Mouse (Mus musculus): ENCODE measurements at regions not wholly inside any gene's neighbourhood (a gene's known extent, or its start where the extent isn't known, plus 50 kb on each side); places are given as distances from the start of the nearest gene placed in this dataset.

DNA sequence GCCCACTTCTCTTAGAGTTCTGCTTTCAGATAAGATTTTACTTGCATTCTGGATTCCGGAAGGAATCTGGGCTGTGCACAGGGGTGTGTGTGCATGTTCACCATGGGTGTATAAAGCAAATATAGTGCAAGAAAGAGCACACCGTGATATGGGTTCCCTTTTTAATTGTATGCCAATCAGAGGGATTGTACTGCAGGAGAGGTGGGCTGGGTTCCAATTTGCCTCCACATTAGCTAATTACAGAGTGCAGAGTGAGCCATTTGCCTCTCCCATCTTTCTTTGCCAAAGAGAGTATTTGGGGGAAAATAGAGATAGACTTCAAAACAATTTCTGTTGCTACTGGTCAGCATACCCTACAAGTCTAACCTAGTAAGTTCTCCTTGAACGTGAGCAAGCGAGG, 86.4 kb upstream of the 4930583I09Rik start:
- ATAC-seq (replicated peaks; ENCODE audit: low read depth, poor library complexity, severe bottlenecking): no peak

DNA sequence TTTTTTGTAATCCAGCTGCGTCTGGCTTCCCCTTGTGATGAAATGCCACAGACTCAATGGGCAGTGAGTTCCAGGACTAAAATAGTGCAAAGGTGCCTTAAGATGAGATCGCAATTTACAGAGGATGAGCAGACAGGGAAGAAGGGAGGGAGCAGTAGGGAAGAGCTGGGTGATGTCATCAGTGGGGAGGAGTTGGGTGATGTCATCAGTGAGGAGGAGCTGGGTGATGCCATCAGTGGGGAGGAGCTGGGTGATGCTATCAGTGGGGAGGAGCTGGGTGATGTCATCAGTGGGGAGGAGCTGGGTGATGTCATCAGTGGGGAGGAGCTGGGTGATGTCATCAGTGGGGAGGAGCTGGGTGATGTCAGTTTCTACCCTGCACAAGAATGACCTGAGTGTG, 84.4 kb upstream of the 4930583I09Rik start:
- ATAC-seq (replicated peaks; ENCODE audit: low read depth, poor library complexity, severe bottlenecking): no peak

DNA sequence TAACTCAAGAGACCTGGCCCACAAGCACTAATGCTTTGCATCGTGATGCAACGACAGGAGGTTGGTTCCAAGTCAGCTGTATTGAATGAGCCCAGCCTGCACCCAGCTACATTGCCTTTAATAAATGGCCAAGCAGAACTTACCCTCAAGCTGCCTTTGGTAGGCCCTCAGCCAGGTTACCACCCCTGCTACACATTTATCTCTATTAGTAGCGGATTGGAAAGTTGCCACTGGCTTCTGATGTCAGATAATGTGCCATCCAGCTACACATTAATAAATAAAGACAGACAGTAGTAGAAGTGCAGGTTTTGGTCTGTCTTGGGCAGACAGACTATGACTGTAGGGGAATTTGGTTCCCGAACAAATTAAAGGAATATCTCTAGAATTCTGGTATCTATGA, 82.0 kb upstream of the 4930583I09Rik start:
- ATAC-seq (replicated peaks; ENCODE audit: low read depth, poor library complexity, severe bottlenecking): no peak

DNA sequence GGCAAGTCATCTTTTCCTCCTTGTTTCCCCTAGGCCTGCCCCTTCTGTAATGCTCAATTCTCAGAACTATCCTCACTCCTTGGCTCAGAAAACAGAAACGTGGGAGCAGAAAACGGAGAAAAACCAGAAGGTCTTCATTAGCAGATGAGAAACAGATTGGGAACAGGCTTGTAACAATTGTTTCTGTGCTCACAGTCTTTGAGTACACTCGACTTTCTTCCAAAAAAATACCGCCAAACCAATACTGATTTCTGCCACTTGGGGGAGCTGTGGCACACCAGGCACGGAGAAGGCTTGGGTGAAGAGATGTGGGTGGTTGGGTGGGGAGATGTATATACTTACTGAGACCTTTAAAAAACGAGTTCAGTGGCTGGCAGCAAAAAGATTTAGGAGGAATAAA, 80.8 kb upstream of the 4930583I09Rik start:
- no peak for ATAC-seq (replicated peaks; ENCODE audit: low read depth, poor library complexity, severe bottlenecking)

DNA sequence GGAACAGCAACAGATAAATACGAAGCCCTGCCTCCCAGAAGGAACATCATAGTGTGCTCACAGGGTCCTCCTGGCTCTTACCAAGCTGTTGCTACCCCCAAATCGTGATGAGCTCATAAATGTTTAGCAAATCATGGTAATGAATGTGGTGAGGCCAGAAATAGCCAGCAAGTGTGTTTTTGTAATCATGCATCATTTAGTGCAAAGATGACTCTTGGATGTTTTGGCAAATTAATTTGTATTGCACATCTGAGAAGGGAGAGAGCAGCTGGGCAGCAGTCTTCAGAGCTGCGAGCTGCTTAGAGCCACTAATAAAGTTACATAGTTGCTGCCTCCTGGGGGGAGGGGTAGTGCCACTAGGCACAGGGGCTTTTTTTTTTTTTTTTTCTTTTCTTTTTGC, 79.8 kb upstream of the 4930583I09Rik start:
- no peak for ATAC-seq (replicated peaks; ENCODE audit: low read depth, poor library complexity, severe bottlenecking)

DNA sequence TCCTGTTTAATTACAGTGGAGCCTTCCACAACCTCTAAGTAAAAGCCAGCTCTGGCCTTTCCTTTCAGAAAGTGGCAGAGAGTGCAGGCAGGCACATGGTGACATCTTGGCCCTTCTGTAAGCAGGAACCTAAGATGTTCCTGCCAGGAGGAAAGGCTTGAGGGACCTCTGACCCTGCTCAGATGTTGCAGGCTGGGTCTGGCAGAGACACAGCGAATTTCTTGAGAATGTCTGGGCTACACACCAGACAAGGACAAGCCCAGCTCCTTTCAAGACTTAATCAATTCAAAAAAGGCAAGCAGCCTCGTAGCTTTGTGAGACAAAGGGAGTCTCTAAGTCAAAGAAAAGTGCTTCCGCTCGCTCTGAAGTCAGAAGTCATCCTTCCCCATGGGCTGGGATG, 79.2 kb upstream of the 4930583I09Rik start:
- no peak for ATAC-seq (replicated peaks; ENCODE audit: low read depth, poor library complexity, severe bottlenecking)

DNA sequence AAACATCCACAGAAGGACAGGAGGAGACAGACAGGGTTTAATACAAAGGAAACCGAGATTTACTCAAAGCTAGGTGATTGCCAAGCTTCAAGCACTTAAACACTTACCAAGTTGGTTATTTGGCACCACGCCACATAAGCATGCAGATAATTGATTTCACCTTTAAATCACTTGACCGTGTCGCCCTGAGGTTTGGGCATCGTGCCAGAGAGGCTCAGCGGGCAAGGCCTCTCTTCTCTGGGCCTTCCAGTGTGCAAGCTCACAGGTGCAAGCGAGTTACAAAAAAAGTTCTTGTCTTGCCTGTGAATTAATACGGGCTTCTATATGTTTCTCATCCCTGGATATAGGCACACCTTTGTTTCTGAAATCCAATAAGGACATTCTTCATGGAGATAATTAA, 78.4 kb upstream of the 4930583I09Rik start:
- ATAC-seq (replicated peaks; ENCODE audit: low read depth, poor library complexity, severe bottlenecking): no peak

DNA sequence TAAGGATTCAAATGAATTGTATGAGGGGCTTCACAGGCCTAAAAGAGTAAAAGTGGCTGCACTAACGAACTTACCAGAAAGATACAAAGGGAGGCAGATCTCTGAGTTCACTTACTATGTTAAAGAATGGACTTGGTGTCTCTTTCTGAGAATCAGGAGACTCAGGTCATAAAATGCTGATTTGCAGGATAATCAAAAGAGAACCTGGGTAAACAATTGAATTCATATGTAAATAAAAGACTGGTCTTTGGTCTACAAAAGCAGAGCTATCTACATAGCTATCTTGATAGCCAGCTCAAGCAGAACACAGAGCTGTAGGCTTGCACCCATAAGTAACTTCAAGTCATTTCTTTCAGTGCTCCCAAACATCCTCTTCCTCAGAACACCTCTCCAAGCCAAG, 72.8 kb upstream of the 4930583I09Rik start:
- ATAC-seq (replicated peaks; ENCODE audit: low read depth, poor library complexity, severe bottlenecking): no peak

DNA sequence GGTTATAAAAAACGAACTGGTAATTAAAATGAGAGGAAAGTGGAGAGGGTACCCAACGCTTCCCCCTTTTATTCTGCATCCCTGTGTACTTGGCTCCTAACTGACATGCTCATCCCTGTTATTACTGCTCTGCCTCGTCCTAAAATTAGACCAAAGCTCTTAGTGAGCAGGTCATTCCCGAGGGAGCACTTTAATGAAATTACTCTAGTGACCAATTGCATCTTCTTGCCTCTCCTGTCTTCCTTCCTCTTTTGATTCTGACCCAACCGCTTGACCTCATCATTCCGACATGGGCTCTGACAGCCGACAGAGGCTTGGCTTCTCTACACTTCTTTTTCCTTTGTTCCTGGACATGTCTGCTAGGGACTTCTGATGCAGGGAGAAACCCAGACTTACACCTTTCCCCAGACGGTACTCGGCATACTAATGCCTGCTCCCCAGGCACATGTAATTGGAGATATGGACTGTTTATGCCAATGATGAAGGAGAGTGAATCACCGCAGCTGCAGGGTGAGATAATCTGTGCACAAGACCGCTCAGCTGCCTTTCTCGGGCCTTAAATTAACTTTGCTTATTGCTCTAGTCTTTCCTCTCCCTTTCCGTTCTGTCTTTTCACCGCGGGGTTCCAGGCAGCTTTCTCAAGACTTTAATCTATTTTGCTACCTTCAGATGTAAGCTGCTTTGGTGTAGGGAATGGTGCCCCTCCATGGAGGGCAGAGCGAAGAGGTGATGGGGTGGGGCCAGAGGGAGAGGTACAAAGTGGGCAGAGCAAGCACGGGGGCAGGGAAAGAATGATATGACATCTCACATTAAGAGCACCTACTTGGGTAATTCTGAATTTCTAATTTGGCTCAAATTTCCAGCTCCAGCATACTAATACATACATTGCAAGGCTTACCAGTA, 66.1 kb upstream of the 4930583I09Rik start:
- ATAC-seq (replicated peaks; ENCODE audit: low read depth, poor library complexity, severe bottlenecking): no peak

DNA sequence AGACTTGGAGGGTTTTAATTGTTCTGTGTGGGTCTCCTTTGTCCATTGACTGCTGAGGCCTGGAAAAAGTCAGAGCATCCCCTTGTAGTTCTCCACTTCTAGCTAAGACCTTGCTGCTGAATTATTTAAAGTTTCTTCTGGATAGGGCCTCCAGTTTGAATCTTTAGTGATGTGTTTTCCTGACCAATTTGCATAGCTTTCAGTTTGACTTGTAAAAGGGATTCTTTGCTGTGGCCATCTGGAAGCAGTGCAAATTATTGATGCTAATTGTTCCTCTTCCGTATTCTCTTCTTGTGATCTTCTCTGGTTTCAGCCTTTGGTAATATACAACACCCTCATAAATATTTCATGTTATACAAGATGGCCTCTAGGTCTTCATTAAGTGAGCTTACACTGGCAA, 61.6 kb upstream of the 4930583I09Rik start:
- ATAC-seq (replicated peaks; ENCODE audit: low read depth, poor library complexity, severe bottlenecking): no peak

DNA sequence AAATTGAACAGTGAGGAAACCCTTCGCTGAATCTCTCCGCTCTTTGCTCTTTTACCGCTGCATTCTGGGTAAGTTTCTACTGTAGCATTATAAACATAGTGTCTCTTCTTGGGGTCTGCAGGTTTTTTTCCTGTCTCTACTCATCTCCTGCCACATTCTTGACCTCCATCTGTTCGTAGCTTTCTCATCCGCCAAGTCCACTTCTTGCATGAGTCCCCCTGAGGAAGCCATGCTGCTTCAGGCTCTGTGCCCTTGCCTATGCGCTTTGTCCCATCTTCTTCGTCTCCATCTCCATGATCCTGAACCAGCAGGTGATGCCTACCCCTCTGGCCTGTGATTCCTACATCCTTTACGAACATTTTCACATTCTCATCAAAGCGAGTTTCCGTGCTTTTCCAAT, 60.0 kb upstream of the 4930583I09Rik start:
- ATAC-seq (replicated peaks; ENCODE audit: low read depth, poor library complexity, severe bottlenecking): no peak

DNA sequence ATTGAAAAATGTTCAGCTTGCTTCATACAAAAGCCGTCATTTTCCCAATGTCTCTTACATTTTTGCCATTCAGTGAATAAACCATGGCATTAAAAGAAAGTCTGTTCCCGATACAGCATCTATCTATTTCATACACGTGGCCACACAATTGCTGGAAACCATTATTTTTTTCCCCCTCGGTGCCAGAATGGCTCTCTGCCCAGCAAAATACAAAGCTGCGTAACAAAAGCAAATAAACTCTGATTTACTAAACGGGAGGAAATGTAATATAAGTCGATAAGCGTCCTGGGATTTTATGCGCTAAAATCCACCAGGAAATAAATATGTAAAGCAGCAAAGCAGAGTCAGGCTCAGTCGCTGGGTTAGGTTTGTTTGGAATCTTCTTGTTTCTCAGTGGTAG, 59.6 kb upstream of the 4930583I09Rik start:
- no peak for ATAC-seq (replicated peaks; ENCODE audit: low read depth, poor library complexity, severe bottlenecking)

DNA sequence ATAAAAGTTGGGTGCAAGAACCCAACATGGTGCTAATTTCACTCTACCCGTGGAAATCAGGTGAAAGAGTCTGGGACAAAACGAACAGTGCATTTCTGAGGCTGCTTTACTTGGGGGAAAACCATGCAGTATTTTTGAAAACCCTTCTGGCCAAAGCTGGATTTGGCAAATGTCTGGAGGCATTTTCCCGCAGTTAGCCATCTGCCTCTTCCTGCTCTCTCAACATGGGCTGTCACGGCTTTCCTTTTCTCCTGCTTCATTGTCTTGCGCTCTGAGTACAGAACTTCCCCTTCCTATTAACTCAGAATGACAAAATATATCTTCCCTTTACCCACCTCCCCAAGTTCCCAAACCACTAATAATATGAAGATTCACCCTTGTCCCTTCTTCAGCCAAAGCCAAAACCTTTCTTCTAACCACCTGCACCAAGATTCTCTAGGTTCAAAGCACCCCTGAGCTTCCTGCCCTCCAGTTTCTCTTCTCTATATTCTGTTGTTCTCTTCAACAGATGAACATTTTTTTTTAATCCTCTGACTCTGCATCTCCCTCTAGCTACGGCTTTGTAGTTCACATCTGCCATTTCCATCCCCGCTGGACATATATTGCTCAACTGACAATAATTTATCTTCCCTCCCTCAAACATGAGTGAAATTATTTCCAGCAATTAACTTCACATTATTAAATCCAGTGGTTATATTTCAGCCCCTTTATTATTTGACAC, 57.5 kb upstream of the 4930583I09Rik start:
- no peak for ATAC-seq (replicated peaks; ENCODE audit: low read depth, poor library complexity, severe bottlenecking)
